Mouse (Mus musculus) kidney, postnatal 36 days (tissue): ENCODE measurements around the gene Tas2r109.
"Not testable (repeated sequence)": the region's sequence is repeated elsewhere in the genome, so short reads cannot be mapped to it uniquely, and the experiment has no call there.

Experiments
- DNase-seq, 2 experiments: peaks; one replicate each; pipeline ENCODE4 v3.0.0; 2021 to 2022; ENCODE audit warnings: mixed read lengths in 2 of 2

Gene Tas2r109

GRCm38 (mm10) chr6:132980865-132981264 lies at the start of gene Tas2r109:
Tas2r109 (minus strand) TSS chr6:132980965.
- no peak for DNase-seq

DNA sequence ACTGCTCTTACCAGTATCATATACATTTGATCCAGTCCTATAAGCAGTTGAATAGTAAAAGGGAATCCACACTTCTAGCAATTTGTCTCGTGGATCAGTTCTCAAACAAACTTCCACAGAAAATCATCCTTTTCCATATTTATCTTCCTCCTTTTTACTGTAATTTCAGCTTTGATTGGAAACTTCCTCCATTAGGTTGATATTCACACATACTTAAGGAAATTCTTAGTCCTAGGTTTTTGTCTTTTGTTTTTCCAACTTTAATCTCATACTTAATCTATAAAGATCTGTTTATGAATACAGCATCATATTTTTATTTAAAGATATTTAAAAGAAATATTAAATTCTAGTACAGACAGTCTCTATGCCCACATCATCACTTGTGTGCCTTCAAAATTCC lies 22.9 kb downstream of the Tas2r109 start, which contains the start of gene Tas2r131:
Tas2r131 (minus strand) TSS at position 101 of the 400 bp plus-strand sequence.
- no peak for DNase-seq

- DNase-seq: no peak
Observed at GRCm38 (mm10) chr6:132950802-132951201, 30.0 kb downstream of the Tas2r109 start, which contains the start of gene Tas2r129. Tas2r129 (plus strand) TSS chr6:132951102.

GRCm38 (mm10) chr6:132941376-132941775 lies 39.4 kb downstream of the Tas2r109 start:
- not testable (repeated sequence) for DNase-seq
